Mouse (Mus musculus) C2C12 (cell line): ENCODE data around the gene Kcnk2.

Experiments
- CTCF ChIP-seq: IDR thresholded peaks from one replicate; pipeline ENCODE4 v1.5.1; 2011; ENCODE audit not compliant: control insufficient read depth, insufficient read depth, insufficient read length
- MAX ChIP-seq: IDR thresholded peaks from one replicate; pipeline ENCODE4 v1.6.1; 2011; ENCODE audit warnings: mild to moderate bottlenecking, control low read depth
- MYOD1 ChIP-seq: IDR thresholded peaks from one replicate; pipeline ENCODE4 v1.6.1; 2011; ENCODE audit warnings: low read depth; ENCODE audit not compliant: control insufficient read depth, insufficient read length

GRCm38 (mm10) chr1:189310145-189310544, 91.9 kb downstream of the Kcnk2 start:
- TF ChIP-seq MAX (no peak), CTCF (no peak), MYOD1 (no peak)
